ENCODE assay signal across 20 mouse cellular contexts in the genomic region with DNA sequence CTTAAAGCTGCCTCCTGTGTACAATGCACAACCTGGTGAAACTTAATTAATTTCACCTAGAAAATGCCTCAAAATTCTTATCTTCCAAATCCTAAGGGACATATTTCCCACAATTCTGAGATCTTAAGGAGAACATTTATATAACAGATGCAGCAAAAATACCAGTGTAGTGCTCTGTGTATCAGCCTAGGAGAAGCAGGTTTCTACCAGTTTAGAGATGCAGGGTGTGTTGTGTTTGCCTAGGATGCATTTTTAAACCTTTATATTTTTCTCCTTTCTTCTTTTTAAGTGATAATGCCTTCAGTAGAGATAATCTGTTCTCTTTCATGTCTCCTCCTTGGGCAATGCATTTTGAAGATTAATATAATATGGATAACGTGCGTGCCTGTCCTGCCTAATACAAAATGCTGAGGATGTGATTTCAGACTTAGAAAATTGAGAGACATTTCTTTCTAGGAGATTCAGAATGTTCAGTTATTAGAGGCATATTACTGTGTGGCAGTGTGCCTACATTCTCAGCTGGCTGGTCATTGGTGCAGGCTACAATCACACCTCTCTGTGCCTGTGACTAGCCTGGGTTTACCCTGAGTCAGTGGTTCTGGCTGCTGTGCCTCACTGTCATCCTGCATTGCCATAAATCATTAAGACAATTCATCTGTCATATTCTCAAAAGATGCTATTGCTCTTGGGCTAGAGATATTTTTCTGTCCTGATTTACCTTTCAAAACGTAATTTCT.
DNase-seq lines count a peak whose midpoint lies in the region; ATAC-seq lines count a peak whose summit lies in the region.
"Had no signal": no experiment of that assay in that cellular context is flagged by ENCODE, and none has a peak within 500 bp of the region (broad histone marks: within the 10 kb centered on the region; RNA-seq: fewer than 3 reads in every experiment).

No protein-coding gene starts in this region.

- H3K4me1 ChIP-seq in hindbrain, embryonic 14.5 days (replicated peaks; ENCODE audit: control insufficient read depth, insufficient read depth, low read length): no peaks in the 10 kb centered on the region
- H3K4me1 ChIP-seq in hindbrain, embryonic 10.5 days (replicated peaks): no peaks in the 10 kb centered on the region
- no peaks in the 10 kb centered on the region for H3K4me1 ChIP-seq in midbrain, embryonic 13.5 days (replicated peaks)
- no peaks in the 10 kb centered on the region for H3K4me1 ChIP-seq in midbrain, embryonic 11.5 days (ENCODE audit: control insufficient read depth, insufficient read depth, low read length)
- no peaks in the 10 kb centered on the region for H3K4me1 ChIP-seq in midbrain, embryonic 14.5 days (ENCODE audit: control insufficient read depth, insufficient read depth, low read length)
- H3K4me1 ChIP-seq: embryonic facial prominence, embryonic 12.5 days; forebrain, embryonic 15.5 days; heart, embryonic 13.5 days had no signal

- no peaks in the 10 kb centered on the region for H3K36me3 ChIP-seq in hindbrain, embryonic 14.5 days (replicated peaks; ENCODE audit: control insufficient read depth, insufficient read depth)
- no peaks in the 10 kb centered on the region for H3K36me3 ChIP-seq in hindbrain, embryonic 10.5 days
- H3K36me3 ChIP-seq in midbrain, embryonic 13.5 days: no peaks in the 10 kb centered on the region
- H3K36me3 ChIP-seq in midbrain, embryonic 11.5 days (ENCODE audit: control insufficient read depth, insufficient read depth, low read length): no peaks in the 10 kb centered on the region
- H3K36me3 ChIP-seq in midbrain, embryonic 14.5 days (ENCODE audit: control insufficient read depth, insufficient read depth, low read length): no peaks in the 10 kb centered on the region
- H3K36me3 ChIP-seq: embryonic facial prominence, embryonic 12.5 days; forebrain, embryonic 15.5 days; heart, embryonic 13.5 days had no signal

- no peak for ATAC-seq in hindbrain, embryonic 14.5 days (ENCODE audit: low FRiP score)
- ATAC-seq in midbrain, embryonic 13.5 days: 0 out of 2 replicates have a peak, but pooled peaks have one; percentile 60
- no peak for ATAC-seq in midbrain, embryonic 11.5 days (ENCODE audit: low FRiP score)
- ATAC-seq in midbrain, embryonic 14.5 days (ENCODE audit: low FRiP score, low TSS enrichment): no peak
- ATAC-seq: forebrain, embryonic 15.5 days; inflammation-experienced regulatory T-cells, adult 6 months had no signal

- H3K4me3 ChIP-seq in hindbrain, embryonic 14.5 days (replicated peaks; ENCODE audit: low read length): no peak overlapping the region
- H3K4me3 ChIP-seq in hindbrain, embryonic 10.5 days: no peak overlapping the region
- no peak overlapping the region for H3K4me3 ChIP-seq in midbrain, embryonic 13.5 days (replicated peaks)
- no peak overlapping the region for H3K4me3 ChIP-seq in midbrain, embryonic 11.5 days (ENCODE audit: low read depth, low read length)
- no peak overlapping the region for H3K4me3 ChIP-seq in midbrain, embryonic 14.5 days (replicated peaks; ENCODE audit: low read depth, low read length)
- H3K4me3 ChIP-seq: embryonic facial prominence, embryonic 12.5 days; forebrain, embryonic 15.5 days; heart, embryonic 13.5 days had no signal

- intact Hi-C loops in heart, postnatal 25 days (cut with DNase I): no loop called here

- no peaks in the 10 kb centered on the region for H3K27me3 ChIP-seq in hindbrain, embryonic 14.5 days (ENCODE audit: control insufficient read depth, insufficient read depth, low read length)
- no peaks in the 10 kb centered on the region for H3K27me3 ChIP-seq in hindbrain, embryonic 10.5 days (ENCODE audit: insufficient read depth, poor library complexity, severe bottlenecking)
- no peaks in the 10 kb centered on the region for H3K27me3 ChIP-seq in midbrain, embryonic 13.5 days
- H3K27me3 ChIP-seq in midbrain, embryonic 11.5 days (ENCODE audit: control insufficient read depth, insufficient read depth, low read length): no peaks in the 10 kb centered on the region
- no peaks in the 10 kb centered on the region for H3K27me3 ChIP-seq in midbrain, embryonic 14.5 days (ENCODE audit: control insufficient read depth, insufficient read depth, low read length)
- H3K27me3 ChIP-seq: CH12.LX; embryonic facial prominence, embryonic 12.5 days; forebrain, embryonic 15.5 days; heart, embryonic 13.5 days had no signal

- no peak overlapping the region for H3K9ac ChIP-seq in hindbrain, embryonic 14.5 days
- H3K9ac ChIP-seq in midbrain, embryonic 13.5 days (replicated peaks): no peak overlapping the region
- no peak overlapping the region for H3K9ac ChIP-seq in midbrain, embryonic 11.5 days (ENCODE audit: low read length)
- H3K9ac ChIP-seq in midbrain, embryonic 14.5 days (replicated peaks; ENCODE audit: low read length): no peak overlapping the region
- H3K9ac ChIP-seq: embryonic facial prominence, embryonic 12.5 days; forebrain, embryonic 15.5 days; heart, embryonic 13.5 days had no signal

- 59% methylated on average over 3 of the region's 3 CpGs for WGBS in hindbrain, embryonic 14.5 days
- 84% methylated on average over 3 of the region's 3 CpGs for WGBS in hindbrain, embryonic 10.5 days
- 73% methylated on average over 3 of the region's 3 CpGs for WGBS in midbrain, embryonic 13.5 days
- 81% methylated on average over 3 of the region's 3 CpGs for WGBS in midbrain, embryonic 11.5 days
- WGBS in midbrain, embryonic 14.5 days: 63% methylated on average over 3 of the region's 3 CpGs

- H3K4me2 ChIP-seq in hindbrain, embryonic 14.5 days (replicated peaks): no peak overlapping the region
- no peak overlapping the region for H3K4me2 ChIP-seq in midbrain, embryonic 13.5 days (replicated peaks)
- H3K4me2 ChIP-seq in midbrain, embryonic 11.5 days: no peak overlapping the region
- no peak overlapping the region for H3K4me2 ChIP-seq in midbrain, embryonic 14.5 days (ENCODE audit: low read length)
- H3K4me2 ChIP-seq: embryonic facial prominence, embryonic 12.5 days; forebrain, embryonic 15.5 days; heart, embryonic 13.5 days had no signal

- 0 out of 2 replicates have a peak overlapping the region, but pooled peaks have one; percentile 47 for H3K27ac ChIP-seq in hindbrain, embryonic 14.5 days
- H3K27ac ChIP-seq in hindbrain, embryonic 10.5 days: no peak overlapping the region
- H3K27ac ChIP-seq in midbrain, embryonic 13.5 days: no peak overlapping the region
- no peak overlapping the region for H3K27ac ChIP-seq in midbrain, embryonic 11.5 days (ENCODE audit: low read depth, low read length)
- 0 out of 2 replicates have a peak overlapping the region, but pooled peaks have one; percentile 20 for H3K27ac ChIP-seq in midbrain, embryonic 14.5 days (replicated peaks; ENCODE audit: low read depth, low read length)
- H3K27ac ChIP-seq: embryonic facial prominence, embryonic 12.5 days; forebrain, embryonic 15.5 days; heart, embryonic 13.5 days had no signal

- DNase-seq in hindbrain, embryonic 14.5 days (ENCODE audit: low spot score): no peak
- DNase-seq in hindbrain, embryonic 10.5 days (ENCODE audit: low spot score): no peak
- DNase-seq in midbrain, embryonic 11.5 days (ENCODE audit: low spot score, missing footprints): no peak
- peak; percentile 31 for DNase-seq in midbrain, embryonic 14.5 days
- DNase-seq in heart, postnatal 25 days (ENCODE audit: low spot score): no peak
- DNase-seq in right cerebral cortex, postnatal 36 days (ENCODE audit: low spot score in 2 of 2): no peak
- DNase-seq: adrenal gland, adult 2 months; adrenal gland, postnatal 25 days; cerebellum, adult 11-12 months; cerebellum, adult 9-10 months; cerebellum, postnatal 25 days; gastrocnemius, postnatal 36 days; heart, adult 11 months; heart, postnatal 4 days had no signal

- H3K9me3 ChIP-seq in hindbrain, embryonic 14.5 days (ENCODE audit: control insufficient read depth, low read length): no peaks in the 10 kb centered on the region
- H3K9me3 ChIP-seq in hindbrain, embryonic 10.5 days: no peaks in the 10 kb centered on the region
- no peaks in the 10 kb centered on the region for H3K9me3 ChIP-seq in midbrain, embryonic 13.5 days
- no peaks in the 10 kb centered on the region for H3K9me3 ChIP-seq in midbrain, embryonic 11.5 days (ENCODE audit: control insufficient read depth, low read length)
- H3K9me3 ChIP-seq in midbrain, embryonic 14.5 days (ENCODE audit: control insufficient read depth, low read length): no peaks in the 10 kb centered on the region
- H3K9me3 ChIP-seq: embryonic facial prominence, embryonic 12.5 days; forebrain, embryonic 15.5 days had no signal

Comparison
In these comparisons a context has a peak if more than half of its experiments do, and no peak if none do; other contexts are left out.
1. H3K27ac ChIP-seq: peak in hindbrain, embryonic 14.5 days (single experiment) and midbrain, embryonic 14.5 days (single experiment); none in hindbrain, embryonic 10.5 days (single experiment), midbrain, embryonic 13.5 days (single experiment) and midbrain, embryonic 11.5 days (single experiment).